ENCODE assay signal across 14 mouse cellular contexts in the genomic region with DNA sequence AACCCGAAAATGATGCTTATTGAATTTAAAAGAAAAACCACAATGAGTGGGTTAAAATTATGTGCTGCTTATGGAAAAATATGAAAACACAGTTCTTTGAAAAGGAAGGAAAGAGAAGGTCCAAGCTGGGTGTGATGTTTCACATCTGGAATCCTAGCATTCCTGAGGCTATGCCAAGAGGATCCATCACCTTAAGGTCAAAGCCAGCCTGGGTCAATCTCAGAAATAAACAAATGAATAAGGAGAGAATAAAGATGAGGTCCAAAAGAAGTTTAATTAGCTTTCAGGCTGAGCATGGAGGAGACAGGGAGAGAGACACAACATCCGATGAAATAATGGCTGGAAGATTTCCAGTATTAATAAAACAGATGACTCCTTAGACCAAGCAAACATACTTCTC.
"Had no signal": no experiment of that assay in that cellular context is flagged by ENCODE, and none has a peak within 500 bp of the region (broad histone marks: within the 10 kb centered on the region; RNA-seq: fewer than 3 reads in every experiment).

No protein-coding gene starts in this region.

- H3K9me3 ChIP-seq: intestine, embryonic 15.5 days; limb, embryonic 10.5 days; liver, embryonic 15.5 days; neural tube, embryonic 15.5 days had no signal

- H3K36me3 ChIP-seq: intestine, embryonic 15.5 days; limb, embryonic 10.5 days; liver, embryonic 15.5 days; neural tube, embryonic 15.5 days had no signal

- H3K27ac ChIP-seq: hindbrain, embryonic 14.5 days; intestine, embryonic 15.5 days; layer of hippocampus, adult 2 months; limb, embryonic 10.5 days; liver, embryonic 15.5 days; neural tube, embryonic 15.5 days had no signal

- H3K4me2 ChIP-seq: hindbrain, embryonic 14.5 days; intestine, embryonic 15.5 days; liver, embryonic 11.5 days; liver, embryonic 15.5 days; neural tube, embryonic 15.5 days had no signal

- H3K4me1 ChIP-seq: intestine, embryonic 15.5 days; limb, embryonic 10.5 days; liver, embryonic 15.5 days; neural tube, embryonic 15.5 days had no signal

- H3K27me3 ChIP-seq: intestine, embryonic 15.5 days; liver, embryonic 15.5 days; neural tube, embryonic 15.5 days had no signal

- DNase-seq: kidney, adult 18-20 months; midbrain, embryonic 14.5 days; right cerebral cortex, postnatal 4 days; spleen, adult 18-20 months; thymus, adult 18-20 months; thymus, postnatal 14 days had no signal

- ATAC-seq: intestine, embryonic 15.5 days had no signal

- H3K4me3 ChIP-seq: intestine, embryonic 15.5 days; layer of hippocampus, adult 2 months; limb, embryonic 10.5 days; liver, embryonic 15.5 days; myocyte; neural tube, embryonic 15.5 days had no signal

- H3K9ac ChIP-seq: hindbrain, embryonic 14.5 days; intestine, embryonic 15.5 days; liver, embryonic 15.5 days; neural tube, embryonic 15.5 days had no signal
